Mouse (Mus musculus): Measurements from ENCODE around the gene Id3. TPM values are rescaled to one million over a fixed set of nuclear protein-coding genes. Genes with fewer than 3 reads are reported as not detected.

Id3 gene
- polyA plus RNA-seq, 1 experiment from 2014 or later: 426 TPM

DNA sequence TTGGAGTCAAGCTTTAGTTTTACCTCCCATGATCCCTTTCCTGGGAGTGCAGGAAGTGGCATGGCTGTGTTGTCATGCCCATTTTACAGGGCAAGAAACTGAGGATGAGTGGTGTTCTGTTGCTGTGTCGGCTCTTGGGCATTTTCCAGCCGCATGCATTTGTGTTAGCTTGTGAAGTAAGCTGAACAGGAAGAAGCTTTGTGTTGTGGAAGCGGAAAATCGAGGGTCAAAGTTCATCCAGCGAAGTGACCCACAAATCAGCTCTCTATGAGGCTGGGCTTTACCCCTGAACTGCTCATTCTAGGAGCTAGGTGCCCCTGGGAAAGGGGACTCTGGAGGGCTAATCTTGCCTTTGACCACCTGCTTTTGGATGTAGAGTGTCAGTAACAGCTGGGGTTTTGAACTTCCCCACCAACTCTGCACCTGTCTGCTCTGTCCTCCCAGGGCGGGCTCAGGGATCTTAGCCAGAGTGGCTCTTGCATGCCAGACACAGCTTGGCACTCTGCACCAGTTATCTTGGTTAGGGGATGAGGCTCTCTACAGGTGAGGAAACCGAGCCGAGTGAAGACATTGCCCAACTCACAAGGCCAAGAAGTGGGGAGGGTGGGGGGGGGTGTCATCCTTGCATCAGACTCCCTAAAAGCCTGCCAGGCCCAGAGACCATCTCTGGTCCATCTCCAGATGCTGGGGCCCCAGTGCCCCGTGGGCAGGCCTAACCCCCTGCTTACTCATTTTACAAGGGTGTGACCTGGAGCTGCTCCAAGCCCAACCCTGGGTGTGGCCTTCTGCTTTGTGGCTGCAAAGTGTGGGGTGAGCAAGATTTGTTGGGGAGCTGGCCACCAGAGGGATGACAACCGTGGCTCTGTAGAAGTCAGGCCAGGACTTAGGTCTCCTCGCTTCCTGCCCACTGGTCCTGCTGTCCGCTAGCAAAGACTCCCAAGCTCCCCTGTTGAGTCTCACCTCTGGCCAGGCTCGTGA is 31.2 kb downstream of the Id3 start:
- no peak for ATAC-seq (ENCODE audit: low FRiP score)
- 68% methylated on average over 13 of the region's 13 CpGs for WGBS
- no peaks in the 10 kb centered on the region for H3K9me3 ChIP-seq (replicated peaks)
- no peak overlapping the region for H3K9ac ChIP-seq
- no peaks in the 10 kb centered on the region for H3K36me3 ChIP-seq
- H3K27ac ChIP-seq: no peak overlapping the region
- peaks cover 50% of the 10 kb centered on the region for H3K4me1 ChIP-seq
- H3K27me3 ChIP-seq: no peaks in the 10 kb centered on the region; the same call in 1 of the 2 replicates
- peak overlapping the region; percentile 100 for H3K4me2 ChIP-seq (replicated peaks)
- 0 out of 2 replicates have a peak overlapping the region, but pooled peaks have one; percentile 68 for H3K4me3 ChIP-seq

DNA sequence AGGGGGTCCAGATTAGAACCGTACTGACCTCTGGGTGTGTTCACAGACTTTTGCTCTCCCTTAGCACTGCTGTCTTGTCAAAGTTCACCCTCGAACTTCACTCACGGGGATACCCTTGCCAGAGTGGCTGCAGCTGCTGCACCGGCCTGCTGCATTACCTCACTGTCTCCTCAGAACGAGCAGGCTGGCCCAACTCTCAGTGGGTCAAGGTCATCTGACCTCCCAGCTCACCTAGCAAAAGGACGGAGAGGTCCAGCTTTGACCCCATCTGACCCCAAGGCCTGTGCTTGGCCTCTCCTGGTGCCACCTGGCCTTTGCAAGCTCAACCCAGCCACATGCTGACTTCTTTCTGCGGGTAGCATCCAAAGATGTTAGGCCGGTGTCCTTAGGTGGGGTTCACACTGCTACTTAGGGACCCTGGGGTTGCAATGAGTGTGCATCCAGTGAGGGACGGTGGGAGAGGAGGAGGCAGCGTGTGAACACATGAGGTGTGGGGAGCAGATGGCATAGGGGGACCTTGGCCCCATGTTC is 32.8 kb downstream of the Id3 start:
- Histone ChIP-seq H3K27ac (no peak overlapping the region), H3K4me2 (replicated peaks) (no peak overlapping the region), H3K4me3 (no peak overlapping the region), H3K27me3 (no peaks in the 10 kb centered on the region; the same call in 1 of the 2 replicates), H3K4me1 (peaks cover 66% of the 10 kb centered on the region), H3K36me3 (no peaks in the 10 kb centered on the region), H3K9ac (peak overlapping the region; percentile 42; the same call in 1 of the 2 replicates), H3K9me3 (replicated peaks) (no peaks in the 10 kb centered on the region)
- no peak for ATAC-seq (ENCODE audit: low FRiP score)
- 68% methylated on average over 10 of the region's 10 CpGs for WGBS

DNA sequence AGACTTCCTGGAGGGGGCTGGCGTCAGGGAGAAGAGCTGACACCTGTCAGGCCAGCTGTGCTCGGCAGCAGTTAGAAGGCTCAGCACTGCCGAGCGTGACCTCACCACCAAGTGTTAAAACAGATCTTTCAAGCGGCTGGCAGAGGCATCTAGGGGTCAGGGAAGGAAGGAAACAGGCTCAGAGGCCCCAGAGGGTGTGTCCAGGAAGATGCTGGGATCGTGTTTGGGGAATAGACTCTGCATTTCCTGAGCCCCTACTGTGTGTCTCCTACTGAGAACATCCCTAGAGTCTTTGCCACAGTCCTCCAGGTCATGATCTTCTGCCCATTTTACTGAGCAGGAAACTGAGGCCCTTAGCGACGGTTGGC is 33.9 kb downstream of the Id3 start:
- Histone ChIP-seq H3K9me3 (replicated peaks) (no peaks in the 10 kb centered on the region), H3K4me1 (peaks cover 63% of the 10 kb centered on the region), H3K9ac (0 out of 2 replicates have a peak overlapping the region, but pooled peaks have one; percentile 42), H3K4me3 (no peak overlapping the region), H3K4me2 (replicated peaks) (peak overlapping the region; percentile 17; the same call in 1 of the 2 replicates), H3K27me3 (no peaks in the 10 kb centered on the region; the same call in 1 of the 2 replicates), H3K36me3 (no peaks in the 10 kb centered on the region), H3K27ac (peak overlapping the region; percentile 77)
- WGBS: 38% methylated on average over 8 of the region's 8 CpGs
- ATAC-seq (ENCODE audit: low FRiP score): no peak; the same call in 1 of the 2 replicates

DNA sequence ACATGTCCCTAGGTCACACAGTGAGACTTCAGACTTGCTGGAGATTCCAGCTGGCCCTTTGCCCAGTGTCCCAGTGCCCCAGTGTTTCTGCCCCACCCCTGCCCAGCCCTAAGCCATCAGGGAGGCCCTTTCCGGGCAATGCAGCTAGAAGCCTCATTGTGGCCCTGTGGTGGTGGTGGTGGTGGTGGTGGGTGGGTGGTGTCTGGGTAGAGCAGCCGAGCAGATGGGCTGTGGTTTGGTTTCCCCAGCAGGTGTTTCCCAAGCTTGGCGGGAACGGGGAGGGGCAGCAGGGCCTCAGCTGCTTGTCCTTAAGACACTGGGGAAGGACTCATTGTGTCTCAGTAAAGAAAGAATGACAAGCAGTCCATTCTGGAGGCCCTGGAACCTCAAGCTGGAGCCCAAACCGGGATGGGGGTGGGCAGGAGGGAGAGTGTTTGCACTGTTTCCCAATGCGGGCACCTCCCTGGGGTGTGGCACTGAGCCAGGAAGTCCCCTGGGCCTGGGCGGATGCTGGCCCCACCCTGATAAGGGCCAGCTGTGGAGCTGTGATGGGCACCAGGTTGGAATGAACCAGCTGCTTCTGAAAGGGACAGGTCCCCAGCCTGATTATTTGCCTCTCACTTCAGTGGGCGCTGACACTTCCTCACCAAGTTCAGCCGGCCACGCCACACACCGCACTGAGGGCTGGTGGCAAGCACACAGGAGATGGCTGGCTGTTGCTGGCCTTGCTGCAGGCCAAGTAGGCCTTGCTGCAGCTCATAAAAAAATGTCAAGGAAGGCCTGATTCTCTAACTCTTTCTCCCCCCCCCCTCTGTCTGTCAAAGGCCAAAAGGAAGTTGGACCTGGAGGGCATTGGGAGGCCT is 34.5 kb downstream of the Id3 start:
- H3K4me2 ChIP-seq (replicated peaks): 0 out of 2 replicates have a peak overlapping the region, but pooled peaks have one; percentile 17
- peak overlapping the region; percentile 77 for H3K27ac ChIP-seq
- peaks cover 61% of the 10 kb centered on the region for H3K4me1 ChIP-seq
- no peaks in the 10 kb centered on the region; the same call in 1 of the 2 replicates for H3K27me3 ChIP-seq
- no peak overlapping the region for H3K4me3 ChIP-seq
- ATAC-seq (ENCODE audit: low FRiP score): peak; percentile 46
- H3K9me3 ChIP-seq (replicated peaks): no peaks in the 10 kb centered on the region
- no peak overlapping the region for H3K9ac ChIP-seq
- WGBS: 50% methylated on average over 11 of the region's 11 CpGs
- H3K36me3 ChIP-seq: no peaks in the 10 kb centered on the region

DNA sequence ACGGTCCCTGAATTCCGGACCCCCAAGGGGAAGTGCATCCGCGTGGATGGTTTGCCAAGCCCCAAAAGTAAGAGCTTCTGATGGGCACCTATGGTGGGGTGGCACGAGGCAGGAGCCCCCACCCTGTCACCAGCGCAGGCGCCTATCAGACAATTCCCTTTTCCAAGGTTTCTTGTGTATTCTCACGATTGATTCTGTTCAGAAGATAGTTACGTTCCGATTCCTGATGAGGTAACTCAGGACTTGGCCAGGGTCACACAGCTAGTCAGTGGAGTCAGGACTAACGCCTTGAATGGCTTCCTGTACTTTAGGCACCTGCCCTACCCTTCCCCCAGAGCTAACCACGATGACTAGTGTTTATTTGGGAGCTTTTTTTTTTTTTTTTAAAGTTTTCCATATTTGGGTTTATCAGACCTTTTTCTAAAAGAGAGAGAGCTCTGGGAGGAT is 35.2 kb downstream of the Id3 start:
- 88% methylated on average over 12 of the region's 12 CpGs for WGBS
- Histone ChIP-seq H3K4me1 (peaks cover 55% of the 10 kb centered on the region), H3K4me2 (replicated peaks) (no peak overlapping the region)

DNA sequence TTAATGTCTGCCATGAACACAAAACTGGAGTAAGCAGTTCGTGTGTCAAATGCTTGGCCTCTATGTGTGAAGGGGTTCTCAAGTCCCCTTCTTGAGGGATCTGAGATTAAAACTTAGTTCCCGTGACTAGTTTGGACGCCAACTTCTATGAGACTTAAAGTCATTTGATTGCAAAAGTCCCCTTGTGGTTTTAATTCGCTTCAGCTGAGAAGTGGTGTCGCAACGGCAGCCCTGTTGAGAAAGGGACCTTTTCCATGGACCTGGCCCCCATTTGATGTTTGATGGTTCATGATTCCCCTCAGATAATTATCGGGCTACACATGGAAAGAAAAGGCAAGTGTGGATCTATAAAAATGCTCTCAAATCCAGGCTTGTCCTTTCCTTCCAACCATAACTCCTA is 36.2 kb downstream of the Id3 start:
- WGBS: 88% methylated on average over 7 of the region's 7 CpGs
- no peaks in the 10 kb centered on the region for H3K9me3 ChIP-seq (replicated peaks)
- H3K4me1 ChIP-seq: peaks cover 46% of the 10 kb centered on the region
- no peak overlapping the region for H3K4me3 ChIP-seq
- H3K27me3 ChIP-seq: no peaks in the 10 kb centered on the region
- no peak for ATAC-seq (ENCODE audit: low FRiP score)
- no peaks in the 10 kb centered on the region for H3K36me3 ChIP-seq
- no peak overlapping the region for H3K27ac ChIP-seq
- H3K4me2 ChIP-seq (replicated peaks): peak overlapping the region; percentile 54
- H3K9ac ChIP-seq: no peak overlapping the region

More for the DNA sequence above, 35.2 kb downstream of the Id3 start:
- ATAC-seq (ENCODE audit: low FRiP score): no peak
- Histone ChIP-seq H3K4me3 (no peak overlapping the region), H3K36me3 (no peaks in the 10 kb centered on the region), H3K27me3 (no peaks in the 10 kb centered on the region; the same call in 1 of the 2 replicates), H3K27ac (peak overlapping the region; percentile 77), H3K9me3 (replicated peaks) (no peaks in the 10 kb centered on the region), H3K9ac (no peak overlapping the region)

DNA sequence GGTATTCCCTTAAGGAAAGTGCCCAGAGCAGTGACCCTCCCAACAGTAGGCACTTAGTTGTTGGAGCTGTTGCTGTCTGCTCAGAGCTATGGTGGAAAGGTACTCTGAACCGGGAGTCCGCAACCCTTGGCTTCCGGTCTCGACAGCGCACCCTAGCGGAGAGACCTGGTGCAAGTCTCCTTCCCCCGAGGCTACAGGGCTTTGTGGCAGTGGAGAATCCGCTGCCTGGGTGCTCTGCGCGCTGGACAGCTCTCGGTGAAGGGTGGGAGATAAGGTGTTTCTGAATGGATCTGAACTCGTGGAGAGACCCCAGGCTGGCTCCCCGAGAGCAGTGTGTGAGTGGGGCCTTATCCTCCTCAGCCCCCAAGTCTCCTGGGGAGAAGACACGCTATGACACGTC is 36.7 kb downstream of the Id3 start:
- peak; percentile 14; the same call in 1 of the 2 replicates for ATAC-seq (ENCODE audit: low FRiP score)
- peak overlapping the region; percentile 55 for H3K9ac ChIP-seq
- peak overlapping the region; percentile 31 for H3K4me3 ChIP-seq
- H3K4me2 ChIP-seq (replicated peaks): peak overlapping the region; percentile 54
- no peaks in the 10 kb centered on the region for H3K9me3 ChIP-seq (replicated peaks)
- no peak overlapping the region for H3K27ac ChIP-seq
- 3% methylated on average over 15 of the region's 15 CpGs for WGBS
- no peaks in the 10 kb centered on the region for H3K36me3 ChIP-seq
- peaks cover 40% of the 10 kb centered on the region for H3K4me1 ChIP-seq
- H3K27me3 ChIP-seq: no peaks in the 10 kb centered on the region

DNA sequence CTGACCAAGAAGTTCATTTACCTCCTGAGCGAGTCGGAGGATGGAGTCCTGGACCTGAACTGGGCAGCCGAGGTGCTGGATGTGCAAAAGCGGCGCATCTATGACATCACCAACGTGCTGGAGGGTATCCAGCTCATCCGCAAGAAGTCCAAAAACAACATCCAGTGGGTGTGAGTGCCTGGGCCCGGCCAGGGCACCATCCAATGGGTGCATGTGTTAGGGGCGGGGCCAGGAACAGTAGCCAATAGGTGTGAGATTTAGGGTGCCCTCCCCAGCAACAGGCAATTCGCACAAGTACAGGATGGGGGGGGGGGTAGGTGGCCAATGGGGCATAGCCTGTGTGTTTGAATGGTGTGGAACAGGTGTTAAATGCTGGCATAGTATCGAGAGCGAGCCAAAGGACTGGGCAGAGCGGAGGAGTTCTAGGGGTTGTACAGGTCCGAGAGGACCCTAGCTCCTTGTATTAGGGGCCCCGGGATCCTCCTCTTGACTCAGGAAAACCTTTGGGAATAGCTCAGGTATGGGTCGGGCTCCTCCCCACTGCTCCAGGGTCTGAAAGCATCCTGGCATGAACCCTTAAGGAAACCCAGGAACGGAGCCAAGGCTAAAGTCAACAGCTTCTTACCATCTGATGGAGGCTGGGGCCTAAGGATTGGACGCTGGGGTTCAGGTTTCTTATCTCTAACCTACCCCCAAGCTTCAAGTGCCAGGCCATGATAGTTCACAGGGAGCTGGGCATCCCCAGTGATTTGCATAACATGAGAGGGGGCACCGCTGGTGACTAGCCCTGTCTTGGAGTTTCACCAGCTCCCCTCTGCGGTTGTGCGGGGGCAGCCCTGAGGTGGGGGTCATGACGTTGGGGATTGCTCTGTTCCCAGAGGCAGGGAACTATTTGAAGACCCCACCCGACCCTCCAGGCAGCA is 37.4 kb downstream of the Id3 start:
- peak overlapping the region; percentile 31 for H3K4me3 ChIP-seq
- peak; percentile 62 for ATAC-seq (ENCODE audit: low FRiP score)
- no peaks in the 10 kb centered on the region for H3K9me3 ChIP-seq (replicated peaks)
- 18% methylated on average over 23 of the region's 23 CpGs for WGBS
- H3K27ac ChIP-seq: no peak overlapping the region
- H3K9ac ChIP-seq: peak overlapping the region; percentile 55
- peak overlapping the region; percentile 54 for H3K4me2 ChIP-seq (replicated peaks)
- no peaks in the 10 kb centered on the region for H3K36me3 ChIP-seq
- peaks cover 40% of the 10 kb centered on the region for H3K4me1 ChIP-seq
- H3K27me3 ChIP-seq: no peaks in the 10 kb centered on the region

DNA sequence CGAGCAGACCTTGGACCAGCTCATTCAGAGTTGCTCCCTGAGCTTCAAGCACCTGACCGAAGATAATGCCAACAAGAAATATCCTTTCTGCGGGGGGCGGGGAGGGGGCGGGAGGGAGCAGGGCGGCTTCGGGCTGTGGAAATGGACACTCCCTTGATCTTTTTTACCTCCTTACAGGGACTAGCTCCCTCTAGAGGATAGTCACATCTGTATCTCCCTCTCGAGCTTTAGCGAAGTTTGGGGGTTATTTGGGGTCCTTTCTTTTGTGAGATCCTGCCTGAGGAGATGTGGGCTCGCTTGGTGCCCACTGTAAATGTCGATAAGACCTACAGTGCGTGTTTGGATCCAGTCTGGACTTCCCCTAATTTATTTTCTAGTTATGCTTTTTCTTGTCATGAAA is 38.1 kb downstream of the Id3 start:
- no peaks in the 10 kb centered on the region for H3K27me3 ChIP-seq
- H3K36me3 ChIP-seq: no peaks in the 10 kb centered on the region
- H3K27ac ChIP-seq: no peak overlapping the region
- H3K9ac ChIP-seq: 0 out of 2 replicates have a peak overlapping the region, but pooled peaks have one; percentile 13
- H3K4me2 ChIP-seq (replicated peaks): peak overlapping the region; percentile 54
- 32% methylated on average over 12 of the region's 12 CpGs for whole genome bisulfite sequencing
- no peaks in the 10 kb centered on the region for H3K9me3 ChIP-seq (replicated peaks)
- no peak overlapping the region for H3K4me3 ChIP-seq
- H3K4me1 ChIP-seq: peaks cover 35% of the 10 kb centered on the region
- ATAC-seq (ENCODE audit: low FRiP score): no peak

DNA sequence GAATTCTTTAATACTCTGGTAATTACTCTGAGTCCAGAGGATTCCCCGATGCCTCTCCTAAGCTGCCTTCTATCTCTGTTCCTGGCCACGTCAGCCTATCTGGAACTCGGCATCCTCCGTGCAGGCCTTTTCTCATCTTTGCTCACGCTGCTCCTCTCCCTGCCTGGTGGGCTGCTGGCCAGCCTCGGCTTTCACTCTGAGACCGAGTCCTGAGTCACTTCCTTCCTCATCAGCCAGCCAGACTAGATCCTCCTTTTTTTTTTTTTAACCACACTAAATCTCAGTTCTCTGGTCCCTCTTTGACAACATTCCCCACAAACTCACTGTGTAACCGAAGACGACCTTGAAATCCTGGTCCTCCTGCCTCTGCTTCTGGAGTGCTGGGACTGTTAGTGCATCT is 42.1 kb downstream of the Id3 start:
- peaks cover 8% of the 10 kb centered on the region; the same call in 1 of the 2 replicates for H3K4me1 ChIP-seq
- H3K9me3 ChIP-seq (replicated peaks): no peaks in the 10 kb centered on the region
- 87% methylated on average over 9 of the region's 9 CpGs for WGBS
- no peak overlapping the region for H3K9ac ChIP-seq
- H3K27ac ChIP-seq: no peak overlapping the region
- no peaks in the 10 kb centered on the region for H3K27me3 ChIP-seq
- H3K4me3 ChIP-seq: no peak overlapping the region
- H3K36me3 ChIP-seq: peaks cover 6% of the 10 kb centered on the region; the same call in 1 of the 2 replicates
- H3K4me2 ChIP-seq (replicated peaks): no peak overlapping the region
- ATAC-seq (ENCODE audit: low FRiP score): no peak

DNA sequence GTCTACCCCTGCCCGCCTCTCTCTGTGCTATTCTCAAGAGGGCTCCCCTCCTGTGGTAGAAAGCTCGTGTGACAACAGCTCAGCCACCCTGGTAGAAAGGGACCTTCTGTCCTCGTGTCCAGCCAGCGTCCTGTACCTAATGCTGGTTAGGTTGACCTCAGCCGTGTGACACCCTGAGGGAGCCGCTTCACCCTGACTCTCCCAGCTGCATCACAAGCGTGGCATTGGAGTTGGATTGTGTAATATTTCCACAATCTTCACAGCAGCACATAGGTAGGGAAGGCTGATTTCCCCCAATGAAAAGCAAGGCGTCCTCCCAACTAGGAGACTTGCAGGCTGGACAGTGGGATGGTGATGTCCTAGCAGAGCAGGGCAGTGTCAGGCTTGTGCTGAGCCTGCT is 43.0 kb downstream of the Id3 start:
- no peaks in the 10 kb centered on the region for H3K4me1 ChIP-seq
- H3K4me3 ChIP-seq: no peak overlapping the region
- no peaks in the 10 kb centered on the region for H3K9me3 ChIP-seq (replicated peaks)
- WGBS: 85% methylated on average over 8 of the region's 8 CpGs
- H3K27ac ChIP-seq: no peak overlapping the region
- H3K4me2 ChIP-seq (replicated peaks): no peak overlapping the region
- no peaks in the 10 kb centered on the region for H3K27me3 ChIP-seq
- H3K9ac ChIP-seq: no peak overlapping the region
- ATAC-seq (ENCODE audit: low FRiP score): no peak
- peaks cover 8% of the 10 kb centered on the region; the same call in 1 of the 2 replicates for H3K36me3 ChIP-seq
